Mouse (Mus musculus) testis, adult 2 months (tissue): Measurements from ENCODE around the gene Nrgn.

Source experiments
- CTCF ChIP-seq: fragments of 200-500 bp; IDR thresholded peaks from 2 replicates; pipeline ENCODE4 v1.5.1; 2012; ENCODE audit warnings: low read depth, mild to moderate bottlenecking, inconsistent platforms, low read length, moderate library complexity; ENCODE audit not compliant: control insufficient read depth, insufficient read depth, insufficient replicate concordance
- POLR2A ChIP-seq: fragments of 200-500 bp; IDR thresholded peaks from 2 replicates; pipeline ENCODE4 v1.6.1; 2012; ENCODE audit warnings: low read depth, mild to moderate bottlenecking, inconsistent platforms, low read length, moderate library complexity; ENCODE audit not compliant: control insufficient read depth

- no peak for TF ChIP-seq CTCF
- no peak for TF ChIP-seq POLR2A
Measured at GRCm38 (mm10) chr9:37586718-37587117, 34.0 kb upstream of the Nrgn start.
